Comparison of ENCODE assay signal across 11 mouse cellular contexts in the genomic region with DNA sequence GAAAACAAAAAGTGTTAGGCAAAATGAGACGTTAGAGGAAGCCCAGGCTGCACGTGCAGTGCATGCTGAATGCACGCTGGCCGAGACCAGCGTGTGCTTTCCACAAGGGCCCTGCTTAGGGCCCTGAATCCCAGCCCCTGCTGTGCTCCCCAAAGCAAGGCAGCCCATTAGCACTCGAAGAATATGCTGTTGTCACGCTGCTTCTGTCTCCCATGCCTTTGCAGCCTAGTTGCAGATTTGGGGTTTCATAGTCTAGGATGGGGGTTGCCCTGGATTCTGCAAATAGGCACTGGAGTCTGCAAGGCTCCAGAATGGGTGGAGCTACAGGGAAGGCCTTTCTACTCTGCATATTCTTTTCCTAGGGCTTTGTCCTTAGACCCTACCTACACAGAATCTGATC.
DNase-seq lines count a peak whose midpoint lies in the region; ATAC-seq lines count a peak whose summit lies in the region.
"Had no signal": no experiment of that assay in that cellular context is flagged by ENCODE, and none has a peak within 500 bp of the region (broad histone marks: within the 10 kb centered on the region; RNA-seq: fewer than 3 reads in every experiment).

No protein-coding gene starts in this region.

- no peak overlapping the region for H3K4me2 ChIP-seq in hindbrain, embryonic 13.5 days
- H3K4me2 ChIP-seq: lung, embryonic 15.5 days had no signal

- H3K27me3 ChIP-seq in hindbrain, embryonic 13.5 days = no peaks in the 10 kb centered on the region
- H3K27me3 ChIP-seq in midbrain, embryonic 10.5 days (ENCODE audit: low read depth, poor library complexity, severe bottlenecking) = no peaks in the 10 kb centered on the region
- H3K27me3 ChIP-seq: lung, embryonic 15.5 days had no signal

- H3K9me3 ChIP-seq in hindbrain, embryonic 13.5 days = no peaks in the 10 kb centered on the region
- H3K9me3 ChIP-seq in midbrain, embryonic 10.5 days (replicated peaks) = no peaks in the 10 kb centered on the region
- H3K9me3 ChIP-seq: limb, embryonic 10.5 days; lung, embryonic 15.5 days had no signal

- no peak overlapping the region for H3K4me3 ChIP-seq in hindbrain, embryonic 13.5 days
- H3K4me3 ChIP-seq in midbrain, embryonic 10.5 days = no peak overlapping the region
- H3K4me3 ChIP-seq: limb, embryonic 10.5 days; lung, embryonic 15.5 days had no signal

- H3K4me1 ChIP-seq in hindbrain, embryonic 13.5 days (replicated peaks) = peaks cover 17% of the 10 kb centered on the region
- peaks cover 6% of the 10 kb centered on the region; the same call in 1 of the 2 replicates for H3K4me1 ChIP-seq in midbrain, embryonic 10.5 days
- H3K4me1 ChIP-seq: limb, embryonic 10.5 days had no signal

- no peak overlapping the region; the same call in 1 of the 2 replicates for H3K9ac ChIP-seq in hindbrain, embryonic 13.5 days
- H3K9ac ChIP-seq: lung, embryonic 15.5 days had no signal

- peak; percentile 92 for ATAC-seq in hindbrain, embryonic 13.5 days (ENCODE audit: low FRiP score)
- ATAC-seq: intestine, postnatal 0 days had no signal

- H3K36me3 ChIP-seq in hindbrain, embryonic 13.5 days = no peaks in the 10 kb centered on the region
- no peaks in the 10 kb centered on the region for H3K36me3 ChIP-seq in midbrain, embryonic 10.5 days
- H3K36me3 ChIP-seq: limb, embryonic 10.5 days; lung, embryonic 15.5 days had no signal

- 15% methylated on average over 7 of the region's 7 CpGs for WGBS in hindbrain, embryonic 13.5 days
- 38% methylated on average over 7 of the region's 7 CpGs for WGBS in midbrain, embryonic 10.5 days

- peak overlapping the region; percentile 68 for H3K27ac ChIP-seq in hindbrain, embryonic 13.5 days
- no peak overlapping the region for H3K27ac ChIP-seq in midbrain, embryonic 10.5 days (replicated peaks)
- H3K27ac ChIP-seq: limb, embryonic 10.5 days; lung, embryonic 15.5 days had no signal

- DNase-seq in embryo, embryonic 10.5 days (ENCODE audit: low spot score) = peak; percentile 4
- DNase-seq in embryo, embryonic 9.5 days (ENCODE audit: extremely low spot score) = no peak
- peak; percentile 14 for DNase-seq in midbrain, embryonic 10.5 days (ENCODE audit: low spot score)
- peak; percentile 5 to 12 for DNase-seq in right cerebral cortex, adult 2 months (ENCODE audit: low spot score in 2 of 2)
- DNase-seq in ovary, postnatal 14 days (ENCODE audit: low spot score) = no peak
- DNase-seq in kidney, postnatal 10 days = no peak
- no peak for DNase-seq in cerebellum, adult 8-10 months

Comparison
In these comparisons a context has a peak if more than half of its experiments do, and no peak if none do; other contexts are left out.
1. DNase-seq: peak in embryo, embryonic 10.5 days (single experiment), midbrain, embryonic 10.5 days (single experiment) and right cerebral cortex, adult 2 months (2 of 2); none in embryo, embryonic 9.5 days (single experiment), ovary, postnatal 14 days (single experiment), kidney, postnatal 10 days (single experiment) and cerebellum, adult 8-10 months (single experiment).